Mouse (Mus musculus): ENCODE data around the gene Carmil2. TPM values are rescaled to one million over a fixed set of nuclear protein-coding genes. Genes with fewer than 3 reads are reported as not detected.
A peak's percentile ranks its signal among the peaks of the same experiment; 100 is the strongest.

The Carmil2 gene
- polyA plus RNA-seq, 2 experiments: 0.63 to 2.3 TPM

GRCm38 (mm10) chr8:105695080-105695780 is 9.2 kb downstream of the Carmil2 start:
- H3K9me3 ChIP-seq (ENCODE audit: control insufficient read depth, low read length): no peaks in the 10 kb centered on the region
- TF ChIP-seq POLR2A (IDR thresholded peaks at IDR 0.05; ENCODE audit: borderline replicate concordance, extremely low read depth, insufficient read depth, insufficient read length): no peak
- no peaks in the 10 kb centered on the region for H3K27me3 ChIP-seq (ENCODE audit: control insufficient read depth, insufficient read depth, low read length)
- no peak overlapping the region for H3K27ac ChIP-seq (replicated peaks; ENCODE audit: low read depth, low read length)
- no peak overlapping the region for H3K9ac ChIP-seq (ENCODE audit: low read depth, low read length, severe bottlenecking)
- no peak overlapping the region for H3K4me2 ChIP-seq (replicated peaks; ENCODE audit: low read depth, low read length, severe bottlenecking)
- H3K36me3 ChIP-seq (ENCODE audit: control insufficient read depth, insufficient read depth, low read length): peaks cover 27% of the 10 kb centered on the region
- no peak overlapping the region for H3K4me3 ChIP-seq (replicated peaks; ENCODE audit: low read length)
- 76% methylated on average over 30 of the region's 30 CpGs for whole genome bisulfite sequencing
- ATAC-seq (ENCODE audit: low FRiP score, low read depth) (no peak), DNase-seq (ENCODE audit: low spot score) (no peak)
- H3K4me1 ChIP-seq (ENCODE audit: control insufficient read depth, insufficient read depth, low read length): peaks cover 11% of the 10 kb centered on the region

GRCm38 (mm10) chr8:105697196-105697780 is 11.2 kb downstream of the Carmil2 start:
- Histone ChIP-seq H3K9me3 (ENCODE audit: control insufficient read depth, low read length) (no peaks in the 10 kb centered on the region), H3K27ac (replicated peaks; ENCODE audit: low read depth, low read length) (no peak overlapping the region), H3K4me1 (ENCODE audit: control insufficient read depth, insufficient read depth, low read length) (peaks cover 16% of the 10 kb centered on the region), H3K4me3 (replicated peaks; ENCODE audit: low read length) (no peak overlapping the region), H3K4me2 (replicated peaks; ENCODE audit: low read depth, low read length, severe bottlenecking) (no peak overlapping the region), H3K36me3 (ENCODE audit: control insufficient read depth, insufficient read depth, low read length) (peaks cover 27% of the 10 kb centered on the region), H3K9ac (ENCODE audit: low read depth, low read length, severe bottlenecking) (no peak overlapping the region), H3K27me3 (ENCODE audit: control insufficient read depth, insufficient read depth, low read length) (no peaks in the 10 kb centered on the region)
- DNase-seq (ENCODE audit: low spot score) (no peak), ATAC-seq (ENCODE audit: low FRiP score, low read depth) (no peak)
- no peak for TF ChIP-seq POLR2A (IDR thresholded peaks at IDR 0.05; ENCODE audit: borderline replicate concordance, extremely low read depth, insufficient read depth, insufficient read length)
- 91% methylated on average over 17 of the region's 17 CpGs for WGBS

GRCm38 (mm10) chr8:105698734-105699133 is 12.7 kb downstream of the Carmil2 start:
- Histone ChIP-seq H3K27me3 (ENCODE audit: control insufficient read depth, insufficient read depth, low read length) (no peaks in the 10 kb centered on the region), H3K4me1 (ENCODE audit: control insufficient read depth, insufficient read depth, low read length) (peaks cover 14% of the 10 kb centered on the region), H3K9me3 (ENCODE audit: control insufficient read depth, low read length) (no peaks in the 10 kb centered on the region), H3K27ac (replicated peaks; ENCODE audit: low read depth, low read length) (no peak overlapping the region), H3K4me2 (replicated peaks; ENCODE audit: low read depth, low read length, severe bottlenecking) (no peak overlapping the region), H3K9ac (ENCODE audit: low read depth, low read length, severe bottlenecking) (no peak overlapping the region), H3K36me3 (ENCODE audit: control insufficient read depth, insufficient read depth, low read length) (peaks cover 34% of the 10 kb centered on the region), H3K4me3 (replicated peaks; ENCODE audit: low read length) (no peak overlapping the region)
- TF ChIP-seq POLR2A (IDR thresholded peaks at IDR 0.05; ENCODE audit: borderline replicate concordance, extremely low read depth, insufficient read depth, insufficient read length): no peak
- DNase-seq (ENCODE audit: low spot score) (no peak), ATAC-seq (ENCODE audit: low FRiP score, low read depth) (no peak)
- WGBS: 82% methylated on average over 5 of the region's 5 CpGs

- H3K9ac ChIP-seq (ENCODE audit: low read depth, low read length, severe bottlenecking): peak overlapping the region; percentile 58; the same call in 1 of the 2 replicates
- DNase-seq (ENCODE audit: low spot score) (no peak), ATAC-seq (ENCODE audit: low FRiP score, low read depth) (no peak)
- peaks cover 41% of the 10 kb centered on the region for H3K36me3 ChIP-seq (ENCODE audit: control insufficient read depth, insufficient read depth, low read length)
- H3K4me3 ChIP-seq (replicated peaks; ENCODE audit: low read length): peak overlapping the region; percentile 63
- H3K9me3 ChIP-seq (ENCODE audit: control insufficient read depth, low read length): no peaks in the 10 kb centered on the region
- peak overlapping the region; percentile 74 for H3K4me2 ChIP-seq (replicated peaks; ENCODE audit: low read depth, low read length, severe bottlenecking)
- no peak overlapping the region for H3K27ac ChIP-seq (replicated peaks; ENCODE audit: low read depth, low read length)
- peaks cover 5% of the 10 kb centered on the region; the same call in 1 of the 2 replicates for H3K4me1 ChIP-seq (ENCODE audit: control insufficient read depth, insufficient read depth, low read length)
- 90% methylated on average over 11 of the region's 11 CpGs for WGBS
- H3K27me3 ChIP-seq (ENCODE audit: control insufficient read depth, insufficient read depth, low read length): no peaks in the 10 kb centered on the region
- no peak for TF ChIP-seq POLR2A (IDR thresholded peaks at IDR 0.05; ENCODE audit: borderline replicate concordance, extremely low read depth, insufficient read depth, insufficient read length)
These were observed 13.6 kb downstream of the Carmil2 start for GRCm38 (mm10) chr8:105699488-105700215.

- H3K4me2 ChIP-seq (replicated peaks; ENCODE audit: low read depth, low read length, severe bottlenecking): peak overlapping the region; percentile 74
- TF ChIP-seq POLR2A (IDR thresholded peaks at IDR 0.05; ENCODE audit: borderline replicate concordance, extremely low read depth, insufficient read depth, insufficient read length): no peak
- 0% methylated on average over 21 of the region's 21 CpGs for WGBS
- H3K27ac ChIP-seq (replicated peaks; ENCODE audit: low read depth, low read length): no peak overlapping the region
- no peak for DNase-seq (ENCODE audit: low spot score)
- peak overlapping the region; percentile 63 for H3K4me3 ChIP-seq (replicated peaks; ENCODE audit: low read length)
- H3K27me3 ChIP-seq (ENCODE audit: control insufficient read depth, insufficient read depth, low read length): no peaks in the 10 kb centered on the region
- H3K4me1 ChIP-seq (ENCODE audit: control insufficient read depth, insufficient read depth, low read length): peaks cover 5% of the 10 kb centered on the region; the same call in 1 of the 2 replicates
- H3K9me3 ChIP-seq (ENCODE audit: control insufficient read depth, low read length): no peaks in the 10 kb centered on the region
- peak overlapping the region; percentile 58 for H3K9ac ChIP-seq (ENCODE audit: low read depth, low read length, severe bottlenecking)
- peaks cover 42% of the 10 kb centered on the region for H3K36me3 ChIP-seq (ENCODE audit: control insufficient read depth, insufficient read depth, low read length)
- ATAC-seq (ENCODE audit: low FRiP score, low read depth): peak; percentile 38
These were observed 14.5 kb downstream of the Carmil2 start for GRCm38 (mm10) chr8:105700566-105700965.
